Mouse (Mus musculus): ENCODE data around the gene Fam213a. TPM values are rescaled to one million over a fixed set of nuclear protein-coding genes. Genes with fewer than 3 reads are reported as not detected.

Gene Fam213a
- polyA plus RNA-seq, 1 experiment from 2014 or later = 39.6 TPM

DNA sequence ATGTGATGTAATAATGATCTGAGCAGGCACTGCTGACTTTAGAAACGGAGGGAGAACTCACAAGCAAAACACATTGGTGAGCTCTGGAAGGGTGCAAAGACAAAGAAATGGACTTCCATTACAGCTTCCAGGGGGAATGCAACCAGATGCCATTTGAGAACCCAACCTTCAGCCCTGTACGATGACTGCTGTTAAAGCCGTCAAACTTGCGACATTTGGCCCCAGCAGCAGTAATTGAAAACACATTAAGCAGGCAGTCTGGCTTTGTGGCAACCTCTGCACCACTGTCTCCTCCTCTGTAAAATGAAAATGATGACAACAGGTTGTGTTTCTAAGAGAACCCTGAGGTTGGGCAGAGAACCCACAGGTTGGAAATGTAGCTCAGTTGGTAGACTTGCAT is 12.8 kb downstream of the Fam213a start:
- WGBS = 36% methylated on average over 4 of the region's 4 CpGs
- ATAC-seq (ENCODE audit: insufficient number of reproducible peaks, low FRiP score, low TSS enrichment, low read depth) = no peak

GRCm38 (mm10) chr14:40999904-41000645 is 13.5 kb downstream of the Fam213a start:
- no peaks in the 10 kb centered on the region for H3K27me3 ChIP-seq
- ATAC-seq (ENCODE audit: insufficient number of reproducible peaks, low FRiP score, low TSS enrichment, low read depth) = no peak
- peaks cover 7% of the 10 kb centered on the region for H3K4me1 ChIP-seq
- WGBS = 86% methylated on average over 7 of the region's 7 CpGs
- no peak overlapping the region for H3K4me2 ChIP-seq
- no peak overlapping the region for H3K27ac ChIP-seq
- 0 out of 2 replicates have a peak, but pooled peaks cover 6% of the 10 kb centered on the region for H3K36me3 ChIP-seq
- no peak overlapping the region for H3K4me3 ChIP-seq
- H3K9ac ChIP-seq = no peak overlapping the region
- no peaks in the 10 kb centered on the region for H3K9me3 ChIP-seq

More for the DNA sequence above, 12.8 kb downstream of the Fam213a start:
- H3K4me3 ChIP-seq = no peak overlapping the region
- no peaks in the 10 kb centered on the region for H3K9me3 ChIP-seq
- no peak overlapping the region for H3K27ac ChIP-seq
- no peaks in the 10 kb centered on the region for H3K27me3 ChIP-seq
- no peak overlapping the region for H3K4me2 ChIP-seq
- H3K4me1 ChIP-seq = peaks cover 7% of the 10 kb centered on the region
- H3K9ac ChIP-seq = no peak overlapping the region
- H3K36me3 ChIP-seq = 0 out of 2 replicates have a peak, but pooled peaks cover 6% of the 10 kb centered on the region

DNA sequence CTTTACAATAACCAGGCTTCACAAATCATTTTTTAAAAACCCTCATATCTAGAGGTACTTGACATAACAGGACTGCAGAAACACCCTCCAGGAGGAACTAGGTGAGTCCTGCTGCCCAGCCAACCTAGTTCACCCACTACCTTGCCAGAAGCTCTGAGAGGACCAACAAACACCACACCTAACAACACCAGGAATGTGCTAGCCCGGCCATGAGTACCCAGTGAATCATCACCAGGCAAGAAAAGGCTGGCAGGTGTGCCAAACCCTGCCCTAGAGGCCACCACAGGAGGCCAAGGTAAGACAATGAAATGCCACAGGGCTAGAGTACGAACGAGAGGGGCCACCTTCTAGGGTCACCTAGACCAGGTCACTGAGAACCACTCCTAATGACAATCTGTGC is 17.4 kb downstream of the Fam213a start:
- Histone ChIP-seq H3K36me3 (0 out of 2 replicates have a peak, but pooled peaks cover 3% of the 10 kb centered on the region), H3K9me3 (no peaks in the 10 kb centered on the region), H3K4me2 (no peak overlapping the region), H3K9ac (no peak overlapping the region), H3K4me3 (no peak overlapping the region), H3K27me3 (no peaks in the 10 kb centered on the region), H3K4me1 (no peaks in the 10 kb centered on the region), H3K27ac (no peak overlapping the region)
- WGBS = 78% methylated on average over 3 of the region's 3 CpGs
- no peak; the same call in 1 of the 2 replicates for ATAC-seq (ENCODE audit: insufficient number of reproducible peaks, low FRiP score, low TSS enrichment, low read depth)

- no peak overlapping the region for H3K4me2 ChIP-seq
- no peak overlapping the region for H3K9ac ChIP-seq
- no peaks in the 10 kb centered on the region for H3K27me3 ChIP-seq
- H3K27ac ChIP-seq = no peak overlapping the region
- ATAC-seq (ENCODE audit: insufficient number of reproducible peaks, low FRiP score, low TSS enrichment, low read depth) = no peak
- no peaks in the 10 kb centered on the region for H3K9me3 ChIP-seq
- H3K36me3 ChIP-seq = 0 out of 2 replicates have a peak, but pooled peaks cover 3% of the 10 kb centered on the region
- no peaks in the 10 kb centered on the region for H3K4me1 ChIP-seq
- H3K4me3 ChIP-seq = no peak overlapping the region
- 78% methylated on average over 6 of the region's 6 CpGs for WGBS
These were observed 21.1 kb downstream of the Fam213a start for GRCm38 (mm10) chr14:40992464-40992863.

GRCm38 (mm10) chr14:40988780-40989179 is 24.8 kb downstream of the Fam213a start:
- Histone ChIP-seq H3K27ac (no peak overlapping the region), H3K4me1 (no peaks in the 10 kb centered on the region), H3K4me3 (no peak overlapping the region), H3K36me3 (no peaks in the 10 kb centered on the region), H3K9me3 (no peaks in the 10 kb centered on the region), H3K4me2 (no peak overlapping the region), H3K9ac (no peak overlapping the region), H3K27me3 (no peaks in the 10 kb centered on the region)
- WGBS = 88% methylated on average over 5 of the region's 5 CpGs
- no peak for ATAC-seq (ENCODE audit: insufficient number of reproducible peaks, low FRiP score, low TSS enrichment, low read depth)

DNA sequence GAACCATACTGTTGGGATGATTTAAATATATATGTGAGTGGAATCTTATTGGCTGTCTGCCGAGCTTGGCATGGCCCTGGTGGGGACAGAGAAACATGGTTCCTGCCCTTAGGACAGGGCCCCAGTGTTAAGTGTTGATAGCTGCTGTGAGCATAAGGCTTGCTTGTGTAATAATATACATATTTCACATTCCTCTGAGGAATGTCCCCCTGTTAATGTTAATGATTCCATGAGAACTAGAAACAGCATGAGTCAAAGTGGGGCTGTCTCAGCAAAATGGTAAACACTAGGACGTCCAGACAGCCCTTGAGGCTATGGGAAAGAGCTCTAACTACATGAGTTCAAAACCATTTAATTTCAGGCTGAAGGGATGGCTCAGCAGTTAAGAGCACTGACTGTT is 26.4 kb downstream of the Fam213a start:
- no peaks in the 10 kb centered on the region for H3K27me3 ChIP-seq
- WGBS = 53% methylated on average over 2 of the region's 2 CpGs
- no peaks in the 10 kb centered on the region for H3K4me1 ChIP-seq

DNA sequence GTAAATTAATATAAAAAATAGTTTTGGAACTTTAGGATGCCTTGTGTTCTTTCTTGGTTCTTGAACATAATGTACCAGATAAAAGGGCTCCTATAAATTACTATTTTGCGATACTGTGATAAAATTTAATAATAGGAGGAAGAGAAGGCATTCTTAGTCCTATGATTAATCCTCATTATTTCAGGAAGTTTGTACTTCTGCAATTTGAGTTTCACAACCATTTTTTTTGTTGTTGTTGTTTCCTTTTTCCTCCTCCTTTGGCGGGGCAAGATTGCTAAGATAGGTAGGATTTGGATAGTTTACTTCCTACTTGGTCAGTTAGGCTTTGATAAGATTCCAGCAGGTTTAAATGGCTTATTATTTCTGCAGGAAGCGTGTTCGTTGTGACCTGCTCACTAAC is 28.0 kb downstream of the Fam213a start:
- Histone ChIP-seq H3K27me3 (no peaks in the 10 kb centered on the region), H3K4me1 (no peaks in the 10 kb centered on the region), H3K9ac (no peak overlapping the region), H3K9me3 (no peaks in the 10 kb centered on the region), H3K4me2 (no peak overlapping the region), H3K36me3 (no peaks in the 10 kb centered on the region), H3K4me3 (no peak overlapping the region), H3K27ac (no peak overlapping the region)
- WGBS = 79% methylated on average over 4 of the region's 4 CpGs
- ATAC-seq (ENCODE audit: insufficient number of reproducible peaks, low FRiP score, low TSS enrichment, low read depth) = no peak

More for the DNA sequence above, 26.4 kb downstream of the Fam213a start:
- Histone ChIP-seq H3K27ac (no peak overlapping the region), H3K36me3 (no peaks in the 10 kb centered on the region), H3K4me2 (no peak overlapping the region), H3K9ac (no peak overlapping the region), H3K4me3 (no peak overlapping the region), H3K9me3 (no peaks in the 10 kb centered on the region)
- no peak for ATAC-seq (ENCODE audit: insufficient number of reproducible peaks, low FRiP score, low TSS enrichment, low read depth)

- WGBS = 8% methylated on average over 1 of the region's 1 CpGs
- Histone ChIP-seq H3K4me1 (peaks cover 7% of the 10 kb centered on the region; the same call in 1 of the 2 replicates), H3K4me2 (no peak overlapping the region), H3K27ac (peak overlapping the region; percentile 30; the same call in 1 of the 2 replicates), H3K27me3 (no peaks in the 10 kb centered on the region), H3K4me3 (no peak overlapping the region), H3K9ac (no peak overlapping the region), H3K9me3 (no peaks in the 10 kb centered on the region), H3K36me3 (no peaks in the 10 kb centered on the region)
- ATAC-seq (ENCODE audit: insufficient number of reproducible peaks, low FRiP score, low TSS enrichment, low read depth) = no peak
These were observed 33.9 kb downstream of the Fam213a start for GRCm38 (mm10) chr14:40979723-40980122.

GRCm38 (mm10) chr14:40979002-40979401 is 34.6 kb downstream of the Fam213a start:
- Histone ChIP-seq H3K36me3 (no peaks in the 10 kb centered on the region), H3K9ac (no peak overlapping the region), H3K27ac (no peak overlapping the region), H3K4me2 (no peak overlapping the region), H3K4me3 (no peak overlapping the region), H3K9me3 (no peaks in the 10 kb centered on the region), H3K4me1 (peaks cover 7% of the 10 kb centered on the region; the same call in 1 of the 2 replicates), H3K27me3 (no peaks in the 10 kb centered on the region)
- ATAC-seq (ENCODE audit: insufficient number of reproducible peaks, low FRiP score, low TSS enrichment, low read depth) = no peak
- 40% methylated on average over 4 of the region's 4 CpGs for WGBS

GRCm38 (mm10) chr14:40975127-40975721 is 38.4 kb downstream of the Fam213a start:
- 0 out of 2 replicates have a peak, but pooled peaks have one; percentile 21 for ATAC-seq (ENCODE audit: insufficient number of reproducible peaks, low FRiP score, low TSS enrichment, low read depth)
- H3K27ac ChIP-seq = no peak overlapping the region
- WGBS = 74% methylated on average over 6 of the region's 6 CpGs

GRCm38 (mm10) chr14:40968051-40968450 is 45.5 kb downstream of the Fam213a start:
- H3K27me3 ChIP-seq = no peaks in the 10 kb centered on the region; the same call in 1 of the 2 replicates
- H3K36me3 ChIP-seq = no peaks in the 10 kb centered on the region
- 97% methylated on average over 2 of the region's 2 CpGs for WGBS
- no peak overlapping the region for H3K4me3 ChIP-seq
- peaks cover 24% of the 10 kb centered on the region for H3K4me1 ChIP-seq
- no peak overlapping the region for H3K27ac ChIP-seq
- ATAC-seq (ENCODE audit: insufficient number of reproducible peaks, low FRiP score, low TSS enrichment, low read depth) = no peak
- no peak overlapping the region for H3K9ac ChIP-seq
- no peaks in the 10 kb centered on the region for H3K9me3 ChIP-seq
- H3K4me2 ChIP-seq = no peak overlapping the region

More at GRCm38 (mm10) chr14:40975127-40975721, 38.4 kb downstream of the Fam213a start:
- Histone ChIP-seq H3K4me1 (peaks cover 7% of the 10 kb centered on the region; the same call in 1 of the 2 replicates), H3K9ac (no peak overlapping the region), H3K27me3 (no peaks in the 10 kb centered on the region), H3K4me3 (no peak overlapping the region), H3K4me2 (no peak overlapping the region), H3K9me3 (no peaks in the 10 kb centered on the region), H3K36me3 (no peaks in the 10 kb centered on the region)

DNA sequence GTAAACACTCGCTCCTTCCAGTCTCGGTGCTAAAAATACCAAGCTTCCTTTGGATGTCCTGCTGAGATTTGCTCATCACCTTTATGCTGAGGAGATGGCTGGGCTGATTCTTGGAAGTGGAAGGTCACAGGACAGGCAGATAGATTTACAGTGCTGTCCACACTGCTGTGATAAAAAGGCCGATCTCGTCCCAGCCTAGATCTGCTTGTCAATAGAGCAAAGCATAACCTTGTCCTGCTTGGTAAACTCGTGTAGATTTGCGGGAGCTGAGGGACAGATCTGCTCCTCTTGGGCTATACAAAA is 46.0 kb downstream of the Fam213a start:
- H3K27ac ChIP-seq = peak overlapping the region; percentile 89
- WGBS = 6% methylated on average over 6 of the region's 6 CpGs

More for the DNA sequence above, 46.0 kb downstream of the Fam213a start:
- no peak for ATAC-seq (ENCODE audit: insufficient number of reproducible peaks, low FRiP score, low TSS enrichment, low read depth)
- Histone ChIP-seq H3K4me2 (peak overlapping the region; percentile 81), H3K27me3 (no peaks in the 10 kb centered on the region; the same call in 1 of the 2 replicates), H3K36me3 (no peaks in the 10 kb centered on the region), H3K4me3 (peak overlapping the region; percentile 90), H3K9ac (peak overlapping the region; percentile 45; the same call in 1 of the 2 replicates), H3K9me3 (no peaks in the 10 kb centered on the region), H3K4me1 (peaks cover 29% of the 10 kb centered on the region)

Measured in limb, embryonic 15.5 days (tissue).